Mouse (Mus musculus): ENCODE measurements around the gene Gdpd1. TPM values are rescaled to one million over a fixed set of nuclear protein-coding genes. Genes with fewer than 3 reads are reported as not detected.

The Gdpd1 gene
- polyA plus RNA-seq, 1 experiment, result 5.2 TPM

DNA sequence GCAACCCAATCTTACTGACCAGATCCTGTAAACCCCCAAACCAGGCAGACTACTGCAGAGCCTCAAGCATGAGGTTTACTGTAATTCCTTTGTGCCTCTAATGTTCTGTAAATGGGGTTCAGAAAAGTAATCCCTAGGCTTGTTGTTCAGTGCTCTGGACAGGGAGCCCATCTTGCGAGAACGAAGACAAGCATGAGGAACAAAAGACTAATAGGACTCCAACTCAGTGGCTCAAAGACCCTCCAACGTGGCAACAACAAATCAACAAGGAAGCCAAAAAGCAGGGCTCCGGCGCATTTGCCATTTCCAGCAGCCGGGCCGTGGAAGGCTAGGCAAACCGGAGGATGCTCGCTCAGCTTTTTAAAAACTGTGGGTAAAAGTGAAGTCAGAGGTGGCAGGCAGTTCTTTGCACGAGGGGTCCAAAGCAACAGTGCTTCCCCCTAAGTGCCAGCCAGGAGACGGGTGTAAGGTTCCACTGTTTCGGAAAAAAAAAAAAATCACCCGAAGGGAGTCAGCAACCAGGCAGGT lies 81.3 kb downstream of the Gdpd1 start:
- DNase-seq (ENCODE audit: low read depth), result no peak

DNA sequence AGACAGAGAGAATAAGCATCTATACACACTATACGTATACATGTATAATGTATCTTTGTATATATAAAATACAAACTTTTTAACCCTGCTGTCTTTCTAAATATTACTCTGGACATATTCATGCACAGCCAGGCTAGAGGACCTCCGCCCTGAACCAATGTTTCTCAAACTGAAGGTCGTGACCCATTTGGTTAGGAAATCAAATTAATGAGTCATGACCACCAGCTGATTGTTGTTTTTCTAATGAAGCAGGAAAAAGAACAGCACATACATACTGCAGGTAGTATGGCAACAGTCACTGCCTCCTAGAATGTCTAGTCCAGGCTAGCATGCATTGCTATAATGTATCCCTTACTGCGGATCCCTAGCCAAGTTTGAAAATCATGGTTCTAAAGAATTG lies 82.6 kb downstream of the Gdpd1 start:
- no peak for DNase-seq (ENCODE audit: low read depth)

DNA sequence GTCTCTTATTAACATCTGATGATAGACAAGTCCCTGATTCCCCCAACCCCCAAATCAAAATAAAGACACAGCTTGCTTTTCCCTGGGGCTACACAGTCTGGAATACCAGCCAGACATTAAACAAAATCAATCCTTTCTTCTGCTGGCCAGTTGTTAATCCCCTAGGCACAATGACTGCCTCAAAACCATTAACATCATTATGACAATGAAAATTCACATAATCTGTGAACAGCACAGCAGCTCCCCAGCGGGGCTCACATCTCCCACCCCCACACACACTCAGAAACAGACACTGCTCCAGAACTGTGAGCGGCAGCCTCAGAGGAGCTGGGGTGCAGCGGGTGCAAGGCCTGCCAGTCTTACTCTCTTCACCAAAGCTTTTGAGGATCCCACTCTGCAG lies 83.6 kb downstream of the Gdpd1 start:
- DNase-seq (ENCODE audit: low read depth), result no peak

DNA sequence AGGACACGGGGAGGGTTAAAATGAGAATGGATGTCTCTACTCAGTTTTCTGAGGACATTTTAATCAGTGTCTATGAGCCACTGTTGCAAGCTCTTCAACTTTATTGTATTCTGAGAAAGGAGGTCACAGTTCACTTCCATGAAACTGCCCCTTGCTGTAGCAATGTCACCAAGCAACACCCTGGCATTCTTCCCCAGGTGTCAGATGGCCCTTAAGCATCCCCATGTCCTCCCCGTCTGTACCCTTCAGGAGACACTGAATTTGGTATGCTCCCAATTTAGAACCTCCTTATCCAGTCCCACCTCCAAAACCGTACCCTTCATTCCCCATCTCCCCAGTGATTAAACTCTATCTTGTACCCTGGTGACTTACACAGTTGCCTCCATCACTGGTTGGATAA lies 88.9 kb downstream of the Gdpd1 start:
- no peak for DNase-seq (ENCODE audit: low read depth)

Other genes with a start within 250 kb of the Gdpd1 start
- 9.8 and 10.7 TPM in 2 replicates for gene Ypel2, start 80.4 kb downstream of the Gdpd1 start, polyA plus RNA-seq (2012; rRNA removed)
- 9.0 and 10.1 TPM in 2 replicates for gene Smg8, start 12.7 kb upstream of the Gdpd1 start, polyA plus RNA-seq (2012; rRNA removed)
- 0.38 and 0.41 TPM in 2 replicates for gene Prr11, start 34.6 kb upstream of the Gdpd1 start, polyA plus RNA-seq (2012; rRNA removed)
- 3.2 and 3.8 TPM in 2 replicates for gene Ska2, start 35.2 kb upstream of the Gdpd1 start, polyA plus RNA-seq (2012; rRNA removed)
- 4.8 and 6.8 TPM in 2 replicates for gene Trim37, start 53.0 kb upstream of the Gdpd1 start, polyA plus RNA-seq (2012; rRNA removed)